Mouse (Mus musculus): Measurements from ENCODE around the gene Topbp1.

The Topbp1 gene

GRCm38 (mm10) chr9:103304927-103305326, at the start of gene Topbp1, which contains the start of gene 1300017J02Rik:
TSS of gene Topbp1 (plus strand) at chr9:103305215.
TSS of gene 1300017J02Rik (minus strand) at chr9:103305082.
- peak; percentile 88 to 95 for DNase-seq (ENCODE audit: low spot score in 2 of 2)

GRCm38 (mm10) chr9:103265778-103266177, 39.2 kb upstream of the Topbp1 start:
- no peak for DNase-seq (ENCODE audit: low spot score in 2 of 2)

- DNase-seq (ENCODE audit: low spot score in 2 of 2): no peak
Observed at GRCm38 (mm10) chr9:103271104-103271503, 33.9 kb upstream of the Topbp1 start.

GRCm38 (mm10) chr9:103274819-103275218, 30.2 kb upstream of the Topbp1 start:
- no peak for DNase-seq (ENCODE audit: low spot score in 2 of 2)

GRCm38 (mm10) chr9:103275676-103276075, 29.3 kb upstream of the Topbp1 start:
- DNase-seq (ENCODE audit: low spot score in 2 of 2): no peak

- no peak for DNase-seq (ENCODE audit: low spot score in 2 of 2)
Observed at GRCm38 (mm10) chr9:103276876-103277275, 28.1 kb upstream of the Topbp1 start.

GRCm38 (mm10) chr9:103286396-103286795, 18.6 kb upstream of the Topbp1 start:
- peak in 1 of 2 experiments; percentile 29 for DNase-seq (ENCODE audit: low spot score in 2 of 2)

- DNase-seq (ENCODE audit: low spot score in 2 of 2): peak in 1 of 2 experiments; percentile 56
Observed at GRCm38 (mm10) chr9:103286901-103287422, 18.1 kb upstream of the Topbp1 start.

GRCm38 (mm10) chr9:103287840-103288488, 17.1 kb upstream of the Topbp1 start:
- peak in 1 of 2 experiments; percentile 40 for DNase-seq (ENCODE audit: low spot score in 2 of 2)

GRCm38 (mm10) chr9:103288489-103289180, 16.4 kb upstream of the Topbp1 start:
- peak in 1 of 2 experiments; percentile 17 for DNase-seq (ENCODE audit: low spot score in 2 of 2)

GRCm38 (mm10) chr9:103294507-103294906, 10.5 kb upstream of the Topbp1 start:
- no peak for DNase-seq (ENCODE audit: low spot score in 2 of 2)

GRCm38 (mm10) chr9:103301086-103301485, 3.9 kb upstream of the Topbp1 start:
- DNase-seq (ENCODE audit: low spot score in 2 of 2): no peak

GRCm38 (mm10) chr9:103302239-103302638, 2.8 kb upstream of the Topbp1 start:
- peak in 1 of 2 experiments; percentile 9 for DNase-seq (ENCODE audit: low spot score in 2 of 2)

- DNase-seq (ENCODE audit: low spot score in 2 of 2): peak in 1 of 2 experiments; percentile 22
Observed at GRCm38 (mm10) chr9:103302666-103303065, 2.3 kb upstream of the Topbp1 start.

- no peak for DNase-seq (ENCODE audit: low spot score in 2 of 2)
Observed at GRCm38 (mm10) chr9:103305332-103306041, 472 bp downstream of the Topbp1 start.

GRCm38 (mm10) chr9:103309832-103310231, 4.8 kb downstream of the Topbp1 start:
- no peak for DNase-seq (ENCODE audit: low spot score in 2 of 2)

- no peak for DNase-seq (ENCODE audit: low spot score in 2 of 2)
Observed at GRCm38 (mm10) chr9:103324678-103325077, 19.7 kb downstream of the Topbp1 start.

- no peak for DNase-seq (ENCODE audit: low spot score in 2 of 2)
Observed at GRCm38 (mm10) chr9:103326449-103326848, 21.4 kb downstream of the Topbp1 start.

GRCm38 (mm10) chr9:103332663-103333062, 27.6 kb downstream of the Topbp1 start:
- no peak for DNase-seq (ENCODE audit: low spot score in 2 of 2)

- no peak for DNase-seq (ENCODE audit: low spot score in 2 of 2)
Observed at GRCm38 (mm10) chr9:103336912-103337311, 31.9 kb downstream of the Topbp1 start.

GRCm38 (mm10) chr9:103347045-103347444, 42.0 kb downstream of the Topbp1 start:
- DNase-seq (ENCODE audit: low spot score in 2 of 2): no peak

- no peak for DNase-seq (ENCODE audit: low spot score in 2 of 2)
Observed at GRCm38 (mm10) chr9:103347996-103348490, 43.0 kb downstream of the Topbp1 start.

Data from urinary bladder, postnatal 4 days (tissue).